ENCODE assay signal across 14 mouse cellular contexts in genomic region chrX:19168546-19168945, GRCm38 (mm10).
DNase-seq lines count a peak whose midpoint lies in the region; ATAC-seq and TF ChIP-seq lines count a peak whose summit lies in the region.
"Had no signal": no experiment of that assay in that cellular context is flagged by ENCODE, and none has a peak within 500 bp of the region (broad histone marks: within the 10 kb centered on the region; RNA-seq: fewer than 3 reads in every experiment).

No protein-coding gene starts in this region.

- peak overlapping the region; percentile 43; the same call in 1 of the 2 replicates for H3K27ac ChIP-seq in gastrocnemius, adult 2 months
- H3K27ac ChIP-seq in midbrain, embryonic 15.5 days = no peak overlapping the region
- H3K27ac ChIP-seq: embryonic facial prominence, embryonic 10.5 days; forebrain, embryonic 13.5 days; heart, embryonic 15.5 days; hindbrain, postnatal 0 days; kidney, embryonic 15.5 days had no signal

- no peak overlapping the region for H3K9ac ChIP-seq in midbrain, embryonic 15.5 days
- H3K9ac ChIP-seq: forebrain, embryonic 13.5 days; heart, embryonic 15.5 days; kidney, embryonic 15.5 days had no signal

- DNase-seq in gastrocnemius, adult 2 months = no peak
- DNase-seq in gastrocnemius, postnatal 4 days (ENCODE audit: low spot score in 2 of 2) = no peak
- peak; percentile 22 for DNase-seq in urinary bladder, postnatal 25 days (ENCODE audit: low spot score)
- no peak for DNase-seq in urinary bladder, postnatal 4 days (ENCODE audit: low spot score in 2 of 2)
- no peak for DNase-seq in right cerebral cortex, adult 2 months (ENCODE audit: low spot score in 2 of 2)
- no peak for DNase-seq in heart, postnatal 36 days
- DNase-seq: gastrocnemius, postnatal 14 days had no signal

- H3K4me2 ChIP-seq in midbrain, embryonic 15.5 days = no peak overlapping the region
- H3K4me2 ChIP-seq: forebrain, embryonic 13.5 days; heart, embryonic 15.5 days; kidney, embryonic 15.5 days had no signal

- ATAC-seq in megakaryocyte, adult 5-6 weeks (ENCODE audit: poor library complexity, severe bottlenecking) = peak; percentile 36; the same call in 1 of the 2 replicates
- ATAC-seq in midbrain, embryonic 15.5 days (replicated peaks) = no peak
- ATAC-seq: forebrain, embryonic 13.5 days; hindbrain, postnatal 0 days had no signal

- no peaks in the 10 kb centered on the region for H3K36me3 ChIP-seq in midbrain, embryonic 15.5 days (replicated peaks)
- H3K36me3 ChIP-seq: embryonic facial prominence, embryonic 10.5 days; heart, embryonic 15.5 days; kidney, embryonic 15.5 days had no signal

- peak overlapping the region; percentile 71 for H3K4me3 ChIP-seq in gastrocnemius, adult 2 months
- H3K4me3 ChIP-seq in midbrain, embryonic 15.5 days = no peak overlapping the region
- H3K4me3 ChIP-seq: embryonic facial prominence, embryonic 10.5 days; forebrain, embryonic 13.5 days; heart, embryonic 15.5 days; kidney, embryonic 15.5 days had no signal

- intact Hi-C loops in gastrocnemius, adult 2 months (cut with DNase I) = no loop called here
- intact Hi-C loops in heart, postnatal 36 days (cut with DNase I) = loop anchor here (10.0 kb wide), 1 partner anchor 294 kb away; no protein-coding TSS in a partner anchor

- TF ChIP-seq CTCF in gastrocnemius, adult 2 months (IDR thresholded peaks at IDR 0.05) = no peak

- H3K4me1 ChIP-seq in midbrain, embryonic 15.5 days = no peaks in the 10 kb centered on the region
- H3K4me1 ChIP-seq: embryonic facial prominence, embryonic 10.5 days; forebrain, embryonic 13.5 days; heart, embryonic 15.5 days; kidney, embryonic 15.5 days had no signal

- WGBS in midbrain, embryonic 15.5 days = 77% methylated on average over 5 of the region's 5 CpGs

- no peaks in the 10 kb centered on the region for H3K9me3 ChIP-seq in midbrain, embryonic 15.5 days
- H3K9me3 ChIP-seq: embryonic facial prominence, embryonic 10.5 days; forebrain, embryonic 13.5 days; heart, embryonic 15.5 days; kidney, embryonic 15.5 days had no signal

- H3K27me3 ChIP-seq in midbrain, embryonic 15.5 days (replicated peaks) = no peaks in the 10 kb centered on the region
- H3K27me3 ChIP-seq: forebrain, embryonic 13.5 days; heart, embryonic 15.5 days; kidney, embryonic 15.5 days had no signal
